In genomic region chr5:64323286-64323685, GRCm38 (mm10) we compare ENCODE assay signal across 14 mouse cellular contexts.
"Had no signal": no experiment of that assay in that cellular context is flagged by ENCODE, and none has a peak within 500 bp of the region (broad histone marks: within the 10 kb centered on the region; RNA-seq: fewer than 3 reads in every experiment).

No protein-coding gene starts in this region.

- ATAC-seq: midbrain, embryonic 15.5 days had no signal

- H3K9me3 ChIP-seq: limb, embryonic 12.5 days; liver, embryonic 15.5 days; megakaryocyte, embryonic 14.5 days; midbrain, embryonic 15.5 days; neural tube, embryonic 12.5 days had no signal

- H3K4me2 ChIP-seq: limb, embryonic 12.5 days; liver, embryonic 11.5 days; liver, embryonic 15.5 days; lung, embryonic 14.5 days; midbrain, embryonic 11.5 days; midbrain, embryonic 15.5 days; neural tube, embryonic 12.5 days had no signal

- H3K4me3 ChIP-seq: limb, embryonic 12.5 days; liver, embryonic 15.5 days; megakaryocyte, embryonic 14.5 days; midbrain, embryonic 15.5 days; neural tube, embryonic 12.5 days had no signal

- H3K27me3 ChIP-seq: limb, embryonic 12.5 days; liver, embryonic 15.5 days; megakaryocyte, embryonic 14.5 days; midbrain, embryonic 15.5 days; neural tube, embryonic 12.5 days had no signal

- H3K27ac ChIP-seq: limb, embryonic 12.5 days; liver, embryonic 15.5 days; macrophage; midbrain, embryonic 15.5 days; neural tube, embryonic 12.5 days had no signal

- H3K9ac ChIP-seq: limb, embryonic 12.5 days; liver, embryonic 15.5 days; lung, embryonic 14.5 days; midbrain, embryonic 15.5 days; neural tube, embryonic 12.5 days had no signal

- DNase-seq: kidney, adult 11 months; layer of hippocampus, adult 9-11 months; layer of hippocampus, postnatal 36 days; lung, embryonic 14.5 days; lung, postnatal 10 days; thymus, postnatal 4 days had no signal

- H3K36me3 ChIP-seq: midbrain, embryonic 15.5 days had no signal
